Mouse (Mus musculus) midbrain, embryonic 15.5 days (tissue): ENCODE measurements around the gene Tmem81. TPM values are rescaled to one million over a fixed set of nuclear protein-coding genes. Genes with fewer than 3 reads are reported as not detected.
"Not testable (repeated sequence)": the region's sequence is repeated elsewhere in the genome, so short reads cannot be mapped to it uniquely, and the experiment has no call there.

Source experiments
- ATAC-seq: fragments of 200-750 bp; cut with Nextera tagmentation; replicated peaks from 2 replicates; pipeline ENCODE4 v1.8.0; 2017; ENCODE audit warnings: moderate TSS enrichment
- H3K27ac ChIP-seq: fragments of 300-500 bp; sonication (generic); 2 replicates; pipeline ENCODE4 v1.5.1; 2015; ENCODE audit warnings: mild to moderate bottlenecking, inconsistent platforms
- H3K27me3 ChIP-seq: fragments of 300-500 bp; sonication (generic); replicated peaks from 2 replicates; pipeline ENCODE4 v1.6.1; 2015; ENCODE audit warnings: inconsistent platforms
- H3K36me3 ChIP-seq: fragments of 300-500 bp; sonication (generic); replicated peaks from 2 replicates; pipeline ENCODE4 v1.6.1; 2015; ENCODE audit warnings: inconsistent platforms
- H3K4me1 ChIP-seq: fragments of 300-500 bp; sonication (generic); 2 replicates; pipeline ENCODE4 v1.6.1; 2015; ENCODE audit warnings: inconsistent platforms
- H3K4me2 ChIP-seq: fragments of 300-500 bp; sonication (generic); 2 replicates; pipeline ENCODE4 v1.6.1; 2015; ENCODE audit warnings: inconsistent platforms, mild to moderate bottlenecking, moderate library complexity
- H3K4me3 ChIP-seq: fragments of 300-500 bp; sonication (generic); 2 replicates; pipeline ENCODE4 v1.5.1; 2015; ENCODE audit warnings: mild to moderate bottlenecking, inconsistent platforms
- H3K9ac ChIP-seq: fragments of 300-500 bp; sonication (generic); 2 replicates; pipeline ENCODE4 v1.6.1; 2015; ENCODE audit warnings: mild to moderate bottlenecking, inconsistent platforms
- H3K9me3 ChIP-seq: fragments of 300-500 bp; sonication (generic); 2 replicates; pipeline ENCODE4 v1.6.1; 2016; ENCODE audit warnings: inconsistent platforms
- WGBS: fragments of 180-500 bp; shearing (Covaris S2); methylation state at CpG from one replicate; pipeline ENCODE4 v1.1.7; 2015; ENCODE audit warnings: mixed read lengths; 5-methylcytosine and 5-hydroxymethylcytosine counted together
- polyA plus RNA-seq: library from polyadenylated mRNA; unstranded; fragments of >200 nt; fragmentation: Nextera tagmentation; extraction: Ambion mirVana; gene quantifications from 2 replicates; pipeline ENCODE4 v1.2.1, GENCODE M21; 2015

Gene Tmem81
- polyA plus RNA-seq, result 0.99 and 1.0 TPM in 2 replicates

DNA sequence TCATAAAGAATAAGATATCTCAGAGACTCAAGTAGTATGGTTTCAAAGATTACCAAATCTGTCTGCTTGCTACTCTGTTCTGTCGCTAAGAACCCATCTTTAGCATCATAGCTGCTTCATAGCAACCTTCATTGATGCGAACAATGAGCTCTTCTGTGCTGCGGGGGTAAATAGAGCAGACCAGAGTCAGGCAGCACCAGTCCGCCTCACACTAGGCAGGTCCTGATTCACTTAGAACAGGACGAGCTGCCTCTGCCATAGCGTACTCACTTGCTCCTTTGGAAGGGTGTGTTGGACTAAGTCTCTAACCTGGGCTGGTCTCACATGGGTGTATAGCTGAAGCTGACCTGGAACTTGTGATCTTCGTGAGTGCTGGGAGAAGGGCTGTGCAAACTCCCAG is at the start of gene Tmem81:
TSS of gene Tmem81 (plus strand) at position 173 of the 400 bp plus-strand sequence.
- H3K4me3 ChIP-seq, result no peak within 1 kb of the TSS
- no peak within 1 kb of the TSS for H3K27ac ChIP-seq
- H3K4me1 ChIP-seq, result no peaks in the 10 kb centered on the region
- 81% methylated on average over 7 of the region's 7 CpGs for WGBS
- peaks cover 21% of the 10 kb centered on the region; the same call in 1 of the 2 replicates for H3K36me3 ChIP-seq
- H3K9me3 ChIP-seq, result no peaks in the 10 kb centered on the region
- ATAC-seq, result no peak
- H3K9ac ChIP-seq, result no peak within 1 kb of the TSS
- H3K27me3 ChIP-seq, result no peaks in the 10 kb centered on the region
- no peak within 1 kb of the TSS for H3K4me2 ChIP-seq

DNA sequence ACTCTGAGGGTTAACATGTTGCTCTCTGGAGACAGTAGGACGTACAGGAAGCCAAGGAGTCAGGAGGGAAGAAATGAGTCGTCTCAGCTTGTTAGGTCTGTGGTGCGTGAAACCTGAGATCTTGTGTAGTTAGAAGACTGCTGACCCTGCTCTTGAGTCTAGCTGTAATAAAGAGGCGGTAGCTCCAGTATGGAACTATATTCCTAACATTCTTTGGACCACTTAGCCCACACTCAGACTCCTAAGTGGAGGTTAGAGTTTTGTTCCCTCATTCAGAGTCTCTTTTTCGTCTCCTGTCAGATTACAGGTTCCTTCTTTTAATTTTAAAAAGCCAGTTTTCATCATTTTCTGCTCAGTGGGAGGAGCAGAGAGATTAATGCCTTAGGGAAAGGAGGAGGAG is 41.4 kb upstream of the Tmem81 start:
- no peaks in the 10 kb centered on the region for H3K27me3 ChIP-seq
- 89% methylated on average over 5 of the region's 5 CpGs for WGBS
- no peak overlapping the region for H3K4me3 ChIP-seq
- H3K36me3 ChIP-seq, result peaks cover 17% of the 10 kb centered on the region; the same call in 1 of the 2 replicates
- H3K9ac ChIP-seq, result no peak overlapping the region
- H3K27ac ChIP-seq, result no peak overlapping the region
- no peaks in the 10 kb centered on the region for H3K9me3 ChIP-seq
- ATAC-seq, result no peak
- H3K4me2 ChIP-seq, result no peak overlapping the region
- H3K4me1 ChIP-seq, result no peaks in the 10 kb centered on the region

DNA sequence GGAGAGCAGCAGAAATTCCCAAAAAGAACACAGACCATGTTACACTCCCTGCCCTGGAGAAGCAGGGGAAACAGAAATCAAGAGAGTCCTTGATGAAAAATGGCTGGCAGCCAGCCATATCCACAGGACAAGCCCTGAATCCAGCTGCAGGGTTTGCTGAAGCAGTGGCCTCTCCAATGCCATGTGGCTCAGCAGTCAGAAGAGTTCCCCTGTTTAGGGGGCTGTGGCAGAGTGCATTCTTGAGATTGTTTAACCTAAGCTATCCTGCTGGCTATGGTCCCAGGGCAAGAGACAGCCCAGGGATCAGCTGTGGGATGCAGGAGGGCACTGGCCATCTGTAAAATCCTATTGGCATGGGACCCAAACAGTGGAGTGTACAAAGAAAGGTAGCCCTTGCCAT is 37.1 kb upstream of the Tmem81 start:
- H3K27ac ChIP-seq, result no peak overlapping the region
- no peaks in the 10 kb centered on the region for H3K4me1 ChIP-seq
- H3K4me3 ChIP-seq, result no peak overlapping the region
- H3K36me3 ChIP-seq, result 0 out of 2 replicates have a peak, but pooled peaks cover 2% of the 10 kb centered on the region
- no peak overlapping the region for H3K4me2 ChIP-seq
- H3K9me3 ChIP-seq, result no peaks in the 10 kb centered on the region
- H3K9ac ChIP-seq, result no peak overlapping the region
- ATAC-seq, result no peak
- H3K27me3 ChIP-seq, result no peaks in the 10 kb centered on the region

DNA sequence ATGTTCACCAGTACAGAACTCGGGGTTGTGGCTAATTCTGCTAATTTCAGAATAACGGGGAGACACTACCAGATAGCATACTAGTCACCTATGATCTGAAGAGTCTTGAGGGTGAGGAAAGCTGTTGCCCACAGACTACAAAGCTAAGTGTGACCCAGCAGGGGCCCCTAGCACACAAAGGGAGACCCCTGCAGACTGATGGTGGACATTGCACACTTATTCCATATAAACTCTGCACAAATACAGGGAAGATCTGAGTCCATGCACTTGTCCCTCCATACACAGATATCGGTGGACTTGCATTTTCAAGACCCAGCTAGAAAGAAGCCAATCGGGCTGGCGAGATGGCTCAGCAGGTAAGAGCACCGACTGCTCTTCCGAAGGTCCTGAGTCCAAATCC is 36.5 kb upstream of the Tmem81 start:
- 93% methylated on average over 7 of the region's 7 CpGs for WGBS
- ATAC-seq, result no peak

DNA sequence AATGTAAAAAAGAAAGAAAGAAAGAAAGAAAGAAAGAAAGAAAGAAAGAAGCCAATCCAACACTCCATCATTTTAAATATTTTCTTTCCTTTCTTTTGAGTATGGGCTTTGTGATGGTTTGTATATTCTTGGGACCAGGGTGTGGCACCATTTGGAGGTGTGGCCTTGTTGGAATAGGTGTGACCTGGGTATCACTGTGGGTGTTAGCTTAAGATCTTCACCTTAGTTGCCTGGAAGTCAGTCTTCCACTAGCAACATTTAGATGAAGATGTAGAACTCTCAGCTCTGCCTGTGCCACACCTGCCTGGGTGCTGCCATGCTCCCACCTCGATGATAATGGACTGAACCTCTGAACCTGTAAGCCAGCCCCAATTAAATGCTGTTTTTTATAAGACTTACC is 36.0 kb upstream of the Tmem81 start:
- not testable (repeated sequence) for H3K4me3 ChIP-seq, H3K27me3 ChIP-seq, H3K27ac ChIP-seq, H3K9ac ChIP-seq, H3K36me3 ChIP-seq, H3K9me3 ChIP-seq, H3K4me1 ChIP-seq, H3K4me2 ChIP-seq, ATAC-seq
- WGBS, result 100% methylated on average over 1 of the region's 1 CpGs

More for the DNA sequence above, 36.5 kb upstream of the Tmem81 start:
- H3K4me3 ChIP-seq, result no peak overlapping the region
- H3K27me3 ChIP-seq, result no peaks in the 10 kb centered on the region
- no peaks in the 10 kb centered on the region for H3K4me1 ChIP-seq
- no peak overlapping the region for H3K4me2 ChIP-seq
- 0 out of 2 replicates have a peak, but pooled peaks cover 2% of the 10 kb centered on the region for H3K36me3 ChIP-seq
- H3K9ac ChIP-seq, result no peak overlapping the region
- no peak overlapping the region for H3K27ac ChIP-seq
- H3K9me3 ChIP-seq, result no peaks in the 10 kb centered on the region

DNA sequence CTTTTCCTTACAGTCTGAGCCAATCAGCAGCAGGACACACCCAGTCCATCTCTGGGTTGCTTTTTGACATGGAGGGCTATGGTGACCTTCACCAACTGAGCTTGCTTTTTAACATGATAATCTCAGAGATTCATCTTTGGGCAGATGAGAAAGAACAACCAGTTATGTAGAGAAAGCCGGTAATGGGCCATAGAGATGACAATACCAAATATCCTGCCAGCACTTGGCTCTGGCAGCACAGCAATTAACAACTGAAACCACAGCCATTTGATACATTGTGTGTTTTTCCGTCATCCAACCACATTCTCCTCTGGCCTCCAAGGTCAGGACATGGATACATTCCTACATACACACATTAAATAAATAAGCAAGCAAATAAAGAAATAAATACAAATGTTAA is 35.0 kb upstream of the Tmem81 start:
- Histone ChIP-seq H3K27me3 (no peaks in the 10 kb centered on the region), H3K27ac (no peak overlapping the region), H3K4me3 (no peak overlapping the region), H3K36me3 (no peaks in the 10 kb centered on the region), H3K9me3 (no peaks in the 10 kb centered on the region), H3K4me1 (peaks cover 7% of the 10 kb centered on the region), H3K9ac (no peak overlapping the region), H3K4me2 (no peak overlapping the region)
- no peak for ATAC-seq
- 92% methylated on average over 2 of the region's 2 CpGs for WGBS

DNA sequence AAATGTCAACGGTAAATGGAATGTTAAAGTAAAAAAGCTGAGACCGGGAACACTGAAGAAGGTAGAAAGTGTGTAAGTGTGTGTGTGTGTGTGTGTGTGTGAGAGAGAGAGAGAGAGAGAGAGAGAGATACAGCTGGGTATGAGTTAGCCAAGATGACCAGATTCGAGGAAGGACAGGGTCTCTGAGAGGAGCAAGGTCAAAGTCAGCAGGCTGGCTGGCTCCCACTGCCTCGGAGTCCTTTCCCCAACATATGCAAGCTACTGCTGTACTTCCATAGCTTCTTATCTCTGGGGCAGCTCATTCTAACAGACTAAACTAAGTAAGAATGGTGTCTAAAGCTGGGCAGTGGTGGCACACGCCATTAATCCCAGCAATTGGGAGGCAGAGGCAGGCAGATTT is 34.5 kb upstream of the Tmem81 start:
- ATAC-seq, result no peak
- WGBS, result 91% methylated on average over 5 of the region's 5 CpGs

DNA sequence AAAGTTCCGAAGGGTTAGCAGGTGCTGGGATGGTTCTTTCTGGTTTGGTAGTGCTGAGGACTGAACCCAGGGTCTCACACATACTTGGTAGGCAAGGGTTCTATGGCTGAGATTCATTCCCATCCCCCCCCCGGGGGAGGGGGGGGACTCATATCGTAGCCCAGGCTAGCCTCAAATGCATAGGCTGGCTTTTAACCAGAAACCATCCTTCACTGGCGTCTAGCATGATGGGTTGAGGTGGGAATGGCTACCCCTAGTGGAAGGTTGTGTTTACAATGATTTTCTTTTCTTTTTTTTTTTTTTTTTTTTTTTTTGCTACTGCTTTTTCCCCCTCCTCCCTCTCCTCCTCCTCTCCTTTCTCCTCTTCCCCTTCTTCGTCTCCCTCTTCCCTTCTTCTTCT is 33.5 kb upstream of the Tmem81 start:
- Histone ChIP-seq H3K9me3 (no peaks in the 10 kb centered on the region), H3K4me3 (no peak overlapping the region), H3K4me1 (peaks cover 13% of the 10 kb centered on the region), H3K27ac (no peak overlapping the region), H3K36me3 (no peaks in the 10 kb centered on the region), H3K9ac (no peak overlapping the region), H3K4me2 (no peak overlapping the region), H3K27me3 (no peaks in the 10 kb centered on the region)
- WGBS, result 58% methylated on average over 5 of the region's 5 CpGs
- no peak for ATAC-seq

More for the DNA sequence above, 34.5 kb upstream of the Tmem81 start:
- H3K27ac ChIP-seq, result no peak overlapping the region
- H3K9ac ChIP-seq, result no peak overlapping the region
- H3K4me3 ChIP-seq, result no peak overlapping the region
- peaks cover 12% of the 10 kb centered on the region for H3K4me1 ChIP-seq
- no peaks in the 10 kb centered on the region for H3K27me3 ChIP-seq
- no peaks in the 10 kb centered on the region for H3K9me3 ChIP-seq
- no peaks in the 10 kb centered on the region for H3K36me3 ChIP-seq
- no peak overlapping the region for H3K4me2 ChIP-seq

DNA sequence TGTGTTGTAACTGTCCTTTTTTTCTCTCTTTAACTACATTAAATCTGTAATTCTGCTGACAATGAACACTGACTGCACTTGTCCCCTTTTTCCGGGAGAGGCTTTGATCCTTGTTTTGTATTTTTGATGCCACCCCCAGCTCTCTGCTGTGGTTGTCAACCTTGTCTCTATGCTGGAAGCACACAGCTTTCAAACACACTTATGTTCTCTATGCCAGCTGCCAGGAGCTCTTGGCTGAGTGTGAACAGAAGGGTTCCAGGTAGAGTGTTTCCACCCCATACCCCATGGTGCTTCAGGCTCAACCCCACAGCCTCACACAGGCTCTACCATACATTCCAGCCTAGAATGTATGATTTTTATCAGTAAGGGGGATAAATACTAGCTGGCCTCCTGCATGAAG is 31.5 kb upstream of the Tmem81 start:
- no peak overlapping the region for H3K9ac ChIP-seq
- no peak for ATAC-seq
- whole genome bisulfite sequencing, result 73% methylated on average over 1 of the region's 1 CpGs

DNA sequence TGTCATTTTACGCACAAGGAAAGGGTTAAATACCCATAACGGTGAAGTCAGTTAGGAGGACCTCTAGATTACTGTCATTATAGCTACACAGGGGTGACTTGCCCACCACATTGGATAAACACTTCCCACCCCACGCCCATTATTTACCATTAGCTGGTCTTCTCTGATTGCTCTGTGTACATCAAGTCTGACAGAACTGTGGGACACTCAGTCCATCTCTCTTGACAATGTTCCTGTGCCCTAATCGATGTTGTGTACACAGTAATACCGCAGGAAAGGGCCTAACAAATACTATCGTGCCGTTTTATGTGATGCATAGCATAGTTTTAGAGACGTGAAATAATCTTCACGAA is 29.5 kb upstream of the Tmem81 start:
- WGBS, result 5% methylated on average over 9 of the region's 9 CpGs

More for the DNA sequence above, 31.5 kb upstream of the Tmem81 start:
- H3K4me1 ChIP-seq, result peaks cover 30% of the 10 kb centered on the region
- H3K36me3 ChIP-seq, result no peaks in the 10 kb centered on the region
- no peaks in the 10 kb centered on the region for H3K9me3 ChIP-seq
- no peak overlapping the region for H3K27ac ChIP-seq
- no peak overlapping the region for H3K4me2 ChIP-seq
- no peak overlapping the region for H3K4me3 ChIP-seq
- no peaks in the 10 kb centered on the region for H3K27me3 ChIP-seq

DNA sequence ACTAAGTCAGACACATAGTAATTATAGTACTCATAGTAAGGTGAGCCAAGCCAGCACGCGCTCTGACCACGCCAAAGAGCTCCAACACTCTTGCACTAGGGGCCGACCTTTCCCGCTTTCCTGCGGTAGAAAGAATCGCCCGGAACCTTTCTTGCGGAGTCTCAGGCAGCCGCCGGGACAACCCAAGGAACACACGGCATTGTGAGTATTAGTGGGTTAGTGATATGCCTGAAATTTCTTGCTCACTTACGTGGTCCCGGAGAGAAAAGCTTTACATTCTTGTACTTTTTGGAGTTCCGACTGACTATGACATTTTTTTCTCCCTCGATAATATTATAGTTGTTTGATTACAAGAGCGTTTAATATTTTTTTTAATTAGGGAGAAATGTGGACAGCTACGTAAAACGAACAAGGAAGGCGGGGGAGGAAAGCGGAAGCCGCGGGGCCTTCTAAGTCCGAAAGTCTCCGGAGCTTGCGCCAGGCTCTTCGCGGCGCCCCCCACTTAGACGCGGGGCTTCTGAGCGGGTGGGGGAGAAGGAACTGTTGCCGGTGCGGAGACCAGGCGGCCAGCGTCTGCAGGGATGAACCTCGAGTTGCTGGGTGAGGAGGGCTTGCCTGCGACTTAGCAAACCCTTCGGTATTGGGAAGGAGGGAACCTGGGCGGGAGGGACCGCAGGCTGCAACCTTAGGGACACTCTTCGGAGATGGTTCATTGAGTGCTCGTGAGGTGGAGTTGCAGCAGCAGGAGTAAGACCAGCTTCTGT is 28.9 kb upstream of the Tmem81 start, which contains the start of gene Rbbp5:
TSS of gene Rbbp5 (plus strand) at position 438 of the 764 bp plus-strand sequence.
- Histone ChIP-seq H3K9ac (peak within 1 kb of the TSS; percentile 77), H3K9me3 (no peaks in the 10 kb centered on the region), H3K4me3 (peak within 1 kb of the TSS; percentile 73), H3K27me3 (no peaks in the 10 kb centered on the region), H3K36me3 (no peaks in the 10 kb centered on the region), H3K4me1 (peaks cover 35% of the 10 kb centered on the region), H3K27ac (peak within 1 kb of the TSS; percentile 70), H3K4me2 (peak within 1 kb of the TSS; percentile 64)
- WGBS, result under 1% methylated on average over 43 of the region's 43 CpGs
- ATAC-seq, result peak; percentile 93

More for the DNA sequence above, 29.5 kb upstream of the Tmem81 start:
- H3K9me3 ChIP-seq, result no peaks in the 10 kb centered on the region
- H3K4me2 ChIP-seq, result peak overlapping the region; percentile 64
- ATAC-seq, result peak; percentile 73
- peak overlapping the region; percentile 77 for H3K9ac ChIP-seq
- H3K36me3 ChIP-seq, result no peaks in the 10 kb centered on the region
- H3K4me1 ChIP-seq, result peaks cover 35% of the 10 kb centered on the region
- H3K4me3 ChIP-seq, result peak overlapping the region; percentile 73
- peak overlapping the region; percentile 70 for H3K27ac ChIP-seq
- H3K27me3 ChIP-seq, result no peaks in the 10 kb centered on the region

DNA sequence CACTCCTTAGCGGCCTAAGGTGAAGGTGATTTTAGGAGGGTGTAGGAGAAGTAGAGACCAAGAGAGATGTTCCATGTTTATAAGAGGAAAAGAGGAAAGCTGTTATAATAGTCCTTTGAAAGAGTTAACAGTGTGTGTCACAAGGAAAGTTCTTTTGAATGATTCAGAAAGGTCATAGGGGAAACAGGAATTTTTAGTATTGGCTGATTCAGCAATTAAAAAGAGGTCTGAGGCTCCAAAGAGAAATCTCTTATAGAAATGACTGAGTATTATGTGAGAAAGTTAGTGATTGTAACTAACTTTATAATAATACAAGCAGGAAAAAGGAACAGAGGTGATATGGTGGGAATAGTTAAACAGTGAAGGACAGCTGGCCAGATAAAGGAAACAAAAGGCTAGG is 26.6 kb upstream of the Tmem81 start:
- WGBS, result 85% methylated on average over 1 of the region's 1 CpGs
- no peaks in the 10 kb centered on the region for H3K9me3 ChIP-seq
- H3K36me3 ChIP-seq, result no peaks in the 10 kb centered on the region
- no peak for ATAC-seq
- H3K27ac ChIP-seq, result no peak overlapping the region
- H3K4me2 ChIP-seq, result no peak overlapping the region
- H3K27me3 ChIP-seq, result no peaks in the 10 kb centered on the region
- H3K4me1 ChIP-seq, result peaks cover 35% of the 10 kb centered on the region
- no peak overlapping the region for H3K4me3 ChIP-seq
- H3K9ac ChIP-seq, result no peak overlapping the region

DNA sequence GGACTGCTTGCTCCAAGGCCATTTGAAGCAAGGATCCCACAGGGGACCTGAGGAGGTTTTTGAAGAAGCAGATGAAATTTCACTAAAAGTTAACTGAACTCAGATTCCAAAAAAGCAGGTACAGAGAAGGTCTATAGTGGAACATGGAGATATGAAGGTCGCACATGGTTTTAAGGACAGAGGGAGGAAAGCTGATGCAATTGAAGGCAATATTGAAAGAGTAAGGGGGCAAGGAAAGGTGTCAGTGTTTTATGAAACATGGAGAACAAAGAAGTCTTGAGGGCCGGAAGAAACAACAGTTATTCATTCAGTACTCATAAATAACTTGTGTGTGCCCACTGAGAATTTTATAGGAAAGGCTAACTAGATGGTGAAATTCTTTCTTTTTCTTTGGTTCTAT is 24.4 kb upstream of the Tmem81 start:
- no peak overlapping the region for H3K4me2 ChIP-seq
- no peak overlapping the region for H3K9ac ChIP-seq
- no peak overlapping the region for H3K27ac ChIP-seq
- no peak for ATAC-seq
- no peaks in the 10 kb centered on the region for H3K27me3 ChIP-seq
- WGBS, result 94% methylated on average over 2 of the region's 2 CpGs
- H3K4me1 ChIP-seq, result peaks cover 22% of the 10 kb centered on the region
- no peaks in the 10 kb centered on the region for H3K9me3 ChIP-seq
- no peak overlapping the region for H3K4me3 ChIP-seq
- no peaks in the 10 kb centered on the region for H3K36me3 ChIP-seq
